Mouse (Mus musculus) heart, postnatal 0 days (tissue): Measurements from ENCODE around the gene Dbi. TPM values are rescaled to one million over a fixed set of nuclear protein-coding genes. Genes with fewer than 3 reads are reported as not detected.

Experiments
- ATAC-seq: fragments of 200-750 bp; cut with Nextera tagmentation; 2 replicates; pipeline ENCODE4 v1.8.0; 2017; ENCODE audit warnings: low read depth, moderate number of reproducible peaks, moderate library complexity; ENCODE audit not compliant: insufficient read depth
- DNase-seq: peaks from one replicate; pipeline ENCODE4 v3.0.0-alpha.2; 2016; ENCODE audit warnings: low spot score
- H3K27ac ChIP-seq: fragments of 300-500 bp; sonication (generic); 2 replicates; pipeline ENCODE4 v1.5.1; 2014; ENCODE audit warnings: low read depth, mild to moderate bottlenecking
- H3K27me3 ChIP-seq: fragments of 300-500 bp; sonication (generic); 2 replicates; pipeline ENCODE4 v1.6.1; 2014; ENCODE audit warnings: low read length, mixed read lengths; ENCODE audit not compliant: control insufficient read depth, insufficient read depth
- H3K36me3 ChIP-seq: fragments of 300-500 bp; sonication (generic); replicated peaks from 2 replicates; pipeline ENCODE4 v1.6.1; 2014; ENCODE audit warnings: low read length, mixed read lengths; ENCODE audit not compliant: control insufficient read depth, insufficient read depth
- H3K4me1 ChIP-seq: fragments of 300-500 bp; sonication (generic); 2 replicates; pipeline ENCODE4 v1.6.1; 2014; ENCODE audit warnings: antibody characterized with exemption; ENCODE audit not compliant: control insufficient read depth, insufficient read depth
- H3K4me2 ChIP-seq: fragments of 300-500 bp; sonication (generic); 2 replicates; pipeline ENCODE4 v1.6.1; 2014; ENCODE audit warnings: low read depth, mild to moderate bottlenecking, low read length, moderate library complexity
- H3K4me3 ChIP-seq: fragments of 300-500 bp; sonication (generic); 2 replicates; pipeline ENCODE4 v1.5.1; 2014; ENCODE audit warnings: low read depth, low read length
- H3K9ac ChIP-seq: fragments of 300-500 bp; sonication (generic); replicated peaks from 2 replicates; pipeline ENCODE4 v1.6.1; 2014; ENCODE audit warnings: low read depth, low read length, mixed read lengths
- H3K9me3 ChIP-seq: fragments of 300-500 bp; sonication (generic); replicated peaks from 2 replicates; pipeline ENCODE4 v1.6.1; 2016; ENCODE audit warnings: low read length; ENCODE audit not compliant: control insufficient read depth
- CTCF ChIP-seq: IDR thresholded peaks from 2 replicates; pipeline ENCODE4 v1.5.1; 2016; ENCODE audit warnings: antibody characterized with exemption, control low read depth, low read depth
- EP300 ChIP-seq: IDR thresholded peaks from 2 replicates; pipeline ENCODE4 v1.6.1; 2016; ENCODE audit warnings: antibody characterized with exemption, low read depth
- WGBS: fragments of 180-500 bp; shearing (Covaris S2); extraction: QIAGEN DNeasy Blood & Tissue Kit; methylation state at CpG from one replicate; pipeline ENCODE4 v1.1.7; 2014; 5-methylcytosine and 5-hydroxymethylcytosine counted together
- polyA plus RNA-seq: library from polyadenylated mRNA; unstranded; fragments of >200 nt; fragmentation: Nextera tagmentation; extraction: Ambion mirVana; gene quantifications from 2 replicates; pipeline ENCODE4 v1.2.1, GENCODE M21; 2015
- total RNA-seq: library from RNA; depleted of rRNA; stranded (reverse); fragments of >200 nt; gene quantifications from 2 replicates; pipeline ENCODE4 v1.2.3, GENCODE M21; 2014; ENCODE audit warnings: low replicate concordance

Gene Dbi
- total and polyA plus RNA-seq, 2 experiments from 2014 or later, result 261 to 1,218 TPM

GRCm38 (mm10) chr1:120161502-120161901 lies 40.6 kb upstream of the Dbi start:
- H3K9me3 ChIP-seq, result no peaks in the 10 kb centered on the region
- TF ChIP-seq EP300, result no peak
- no peak for TF ChIP-seq CTCF
- no peaks in the 10 kb centered on the region for H3K36me3 ChIP-seq
- DNase-seq, result no peak
- no peaks in the 10 kb centered on the region for H3K4me1 ChIP-seq
- H3K27ac ChIP-seq, result no peak overlapping the region
- no peak overlapping the region for H3K4me2 ChIP-seq
- no peak overlapping the region for H3K9ac ChIP-seq
- ATAC-seq, result no peak
- 88% methylated on average over 5 of the region's 5 CpGs for WGBS
- H3K27me3 ChIP-seq, result no peaks in the 10 kb centered on the region
- H3K4me3 ChIP-seq, result no peak overlapping the region

GRCm38 (mm10) chr1:120158474-120159127 lies 37.7 kb upstream of the Dbi start:
- Histone ChIP-seq H3K27ac (no peak overlapping the region), H3K9me3 (no peaks in the 10 kb centered on the region), H3K36me3 (no peaks in the 10 kb centered on the region), H3K4me1 (no peaks in the 10 kb centered on the region), H3K4me3 (no peak overlapping the region), H3K9ac (no peak overlapping the region), H3K27me3 (no peaks in the 10 kb centered on the region), H3K4me2 (no peak overlapping the region)
- no peak for TF ChIP-seq EP300
- no peak for ATAC-seq
- DNase-seq, result no peak
- WGBS, result 82% methylated on average over 9 of the region's 9 CpGs

- TF ChIP-seq CTCF (peak; percentile 69), EP300 (no peak)
- no peak; the same call in 1 of the 2 replicates for ATAC-seq
- no peak for DNase-seq
- WGBS, result 12% methylated on average over 1 of the region's 1 CpGs
- H3K36me3 ChIP-seq, result no peaks in the 10 kb centered on the region
- no peaks in the 10 kb centered on the region for H3K9me3 ChIP-seq
- H3K27ac ChIP-seq, result no peak overlapping the region
- H3K27me3 ChIP-seq, result no peaks in the 10 kb centered on the region
- H3K4me2 ChIP-seq, result no peak overlapping the region
- H3K4me3 ChIP-seq, result no peak overlapping the region
- H3K4me1 ChIP-seq, result no peaks in the 10 kb centered on the region
- H3K9ac ChIP-seq, result no peak overlapping the region
These were observed 34.4 kb upstream of the Dbi start for GRCm38 (mm10) chr1:120155325-120155724.

GRCm38 (mm10) chr1:120154232-120154631 lies 33.4 kb upstream of the Dbi start:
- H3K9me3 ChIP-seq, result no peaks in the 10 kb centered on the region
- H3K36me3 ChIP-seq, result no peaks in the 10 kb centered on the region
- H3K27me3 ChIP-seq, result no peaks in the 10 kb centered on the region
- DNase-seq (no peak), ATAC-seq (no peak)
- no peak overlapping the region for H3K27ac ChIP-seq
- TF ChIP-seq CTCF (peak; percentile 58), EP300 (no peak)
- H3K4me3 ChIP-seq, result no peak overlapping the region
- no peak overlapping the region for H3K4me2 ChIP-seq
- no peak overlapping the region for H3K9ac ChIP-seq
- H3K4me1 ChIP-seq, result no peaks in the 10 kb centered on the region

- no peak for ATAC-seq
These were observed 26.1 kb upstream of the Dbi start for GRCm38 (mm10) chr1:120146994-120147393.

More at GRCm38 (mm10) chr1:120146994-120147393, 26.1 kb upstream of the Dbi start:
- Histone ChIP-seq H3K36me3 (no peaks in the 10 kb centered on the region), H3K4me2 (no peak overlapping the region), H3K4me3 (no peak overlapping the region), H3K27me3 (no peaks in the 10 kb centered on the region), H3K4me1 (no peaks in the 10 kb centered on the region; the same call in 1 of the 2 replicates), H3K9me3 (no peaks in the 10 kb centered on the region), H3K27ac (no peak overlapping the region), H3K9ac (no peak overlapping the region)
- no peak for DNase-seq
- TF ChIP-seq EP300, result no peak
- peak; percentile 41 for TF ChIP-seq CTCF
